Mouse (Mus musculus) v-Abl transformed pro-B cells (cell line): ENCODE measurements around the gene Sppl2b.
"Not testable (repeated sequence)": the region's sequence is repeated elsewhere in the genome, so short reads cannot be mapped to it uniquely, and the experiment has no call there.

ENCODE experiments used
- in situ Hi-C, 2 experiments: fragments of 400-800 bp; cut with MboI; formaldehyde crosslinking; loops; one replicate each; pipeline ENCODE4 v1.15.1; 2025; ENCODE audit not compliant: unreplicated experiment in 2 of 2

Sppl2b gene

GRCm38 (mm10) chr10:80823316-80823715 is 31.8 kb upstream of the Sppl2b start:
- in situ Hi-C loops = loop anchor here (5.0 kb wide), 3 partner anchors 54 to 169 kb away; no protein-coding TSS in a partner anchor

- in situ Hi-C loops = loop anchor here (5.0 kb wide), 3 partner anchors 53 to 168 kb away; no protein-coding TSS in a partner anchor
Observed at GRCm38 (mm10) chr10:80823847-80824643, 31.0 kb upstream of the Sppl2b start.

- in situ Hi-C loops = loop anchor here (5.0 kb wide), 3 partner anchors 52 to 167 kb away; no protein-coding TSS in a partner anchor
Observed at GRCm38 (mm10) chr10:80824827-80825226, 30.2 kb upstream of the Sppl2b start.

- in situ Hi-C loops = no loop called here
Observed at GRCm38 (mm10) chr10:80826151-80827062, 28.7 kb upstream of the Sppl2b start, which contains the start of gene Oaz1. Gene Oaz1, plus strand, starts transcription at chr10:80826656.

- in situ Hi-C loops = no loop called here
Observed at GRCm38 (mm10) chr10:80827063-80827869, 27.8 kb upstream of the Sppl2b start.

- in situ Hi-C loops = no loop called here
Observed at GRCm38 (mm10) chr10:80827870-80828420, 27.1 kb upstream of the Sppl2b start.

GRCm38 (mm10) chr10:80828587-80828986 is 26.5 kb upstream of the Sppl2b start:
- in situ Hi-C loops = not testable (repeated sequence)

- in situ Hi-C loops = no loop called here
Observed at GRCm38 (mm10) chr10:80829359-80830278, 25.5 kb upstream of the Sppl2b start.

- in situ Hi-C loops = no loop called here
Observed at GRCm38 (mm10) chr10:80831136-80831535, 23.9 kb upstream of the Sppl2b start.

- in situ Hi-C loops = no loop called here
Observed at GRCm38 (mm10) chr10:80832818-80833217, 22.3 kb upstream of the Sppl2b start.

GRCm38 (mm10) chr10:80835617-80836016 is 19.5 kb upstream of the Sppl2b start:
- in situ Hi-C loops = no loop called here

- in situ Hi-C loops = no loop called here
Observed at GRCm38 (mm10) chr10:80836949-80837379, 18.1 kb upstream of the Sppl2b start.

- in situ Hi-C loops = no loop called here
Observed at GRCm38 (mm10) chr10:80837827-80838226, 17.2 kb upstream of the Sppl2b start.

GRCm38 (mm10) chr10:80838346-80838912 is 16.6 kb upstream of the Sppl2b start:
- in situ Hi-C loops = no loop called here

GRCm38 (mm10) chr10:80839848-80840247 is 15.2 kb upstream of the Sppl2b start:
- in situ Hi-C loops = no loop called here

GRCm38 (mm10) chr10:80841685-80842084 is 13.4 kb upstream of the Sppl2b start:
- in situ Hi-C loops = no loop called here

GRCm38 (mm10) chr10:80842334-80842733 is 12.7 kb upstream of the Sppl2b start:
- in situ Hi-C loops = no loop called here

GRCm38 (mm10) chr10:80843087-80843930 is 11.8 kb upstream of the Sppl2b start:
- in situ Hi-C loops = no loop called here
